Mouse (Mus musculus) T-helper 2 cell (primary cell): ENCODE measurements around the gene Sestd1.

Source experiments
- in situ Hi-C: fragments of 300-600 bp; cut with MboI, MseI; formaldehyde crosslinking; loops from one replicate; pipeline ENCODE4 v1.15.1; 2025; ENCODE audit warnings: high pct_unique_total_duplicates

Sestd1 gene

GRCm38 (mm10) chr2:77220960-77221359, 59.4 kb downstream of the Sestd1 start:
- in situ Hi-C loops = no loop called here

- in situ Hi-C loops = no loop called here
These were observed 67.5 kb downstream of the Sestd1 start for GRCm38 (mm10) chr2:77212885-77213284.

GRCm38 (mm10) chr2:77206951-77207350, 73.4 kb downstream of the Sestd1 start:
- in situ Hi-C loops = no loop called here

- in situ Hi-C loops = no loop called here
These were observed 76.5 kb downstream of the Sestd1 start for GRCm38 (mm10) chr2:77203916-77204315.

- in situ Hi-C loops = no loop called here
These were observed 78.5 kb downstream of the Sestd1 start for GRCm38 (mm10) chr2:77201900-77202299.

- in situ Hi-C loops = no loop called here
These were observed 79.3 kb downstream of the Sestd1 start for GRCm38 (mm10) chr2:77200958-77201614.

GRCm38 (mm10) chr2:77200379-77200778, 80.0 kb downstream of the Sestd1 start:
- in situ Hi-C loops = no loop called here

- in situ Hi-C loops = no loop called here
These were observed 82.1 kb downstream of the Sestd1 start for GRCm38 (mm10) chr2:77198246-77198645.

- in situ Hi-C loops = no loop called here
These were observed 83.6 kb downstream of the Sestd1 start for GRCm38 (mm10) chr2:77196819-77197218.

GRCm38 (mm10) chr2:77195056-77195455, 85.3 kb downstream of the Sestd1 start:
- in situ Hi-C loops = no loop called here

- in situ Hi-C loops = loop anchor here (5.0 kb wide), 1 partner anchor 470 kb away; no protein-coding TSS in a partner anchor
These were observed 88.6 kb downstream of the Sestd1 start for GRCm38 (mm10) chr2:77191811-77192210.

- in situ Hi-C loops = loop anchor here (5.0 kb wide), 1 partner anchor 469 kb away; no protein-coding TSS in a partner anchor
These were observed 89.5 kb downstream of the Sestd1 start for GRCm38 (mm10) chr2:77190891-77191290.

GRCm38 (mm10) chr2:77190301-77190700, 90.1 kb downstream of the Sestd1 start:
- in situ Hi-C loops = loop anchor here (5.0 kb wide), 1 partner anchor 468 kb away; no protein-coding TSS in a partner anchor

GRCm38 (mm10) chr2:77189671-77190070, 90.7 kb downstream of the Sestd1 start:
- in situ Hi-C loops = loop anchor here (5.0 kb wide), 1 partner anchor 467 kb away; no protein-coding TSS in a partner anchor

- in situ Hi-C loops = no loop called here
These were observed 92.9 kb downstream of the Sestd1 start for GRCm38 (mm10) chr2:77187501-77187900.

- in situ Hi-C loops = no loop called here
These were observed 93.5 kb downstream of the Sestd1 start for GRCm38 (mm10) chr2:77186912-77187311.

- in situ Hi-C loops = no loop called here
These were observed 96.3 kb downstream of the Sestd1 start for GRCm38 (mm10) chr2:77184049-77184571.

GRCm38 (mm10) chr2:77183646-77184045, 96.7 kb downstream of the Sestd1 start:
- in situ Hi-C loops = no loop called here

- in situ Hi-C loops = no loop called here
These were observed 97.4 kb downstream of the Sestd1 start for GRCm38 (mm10) chr2:77182996-77183380.

- in situ Hi-C loops = no loop called here
These were observed 98.0 kb downstream of the Sestd1 start for GRCm38 (mm10) chr2:77182271-77182995.

GRCm38 (mm10) chr2:77177472-77177871, 102.9 kb downstream of the Sestd1 start:
- in situ Hi-C loops = loop anchor here (10.0 kb wide), 1 partner anchor 747 kb away; no protein-coding TSS in a partner anchor

- in situ Hi-C loops = loop anchor here (10.0 kb wide), 1 partner anchor 748 kb away; no protein-coding TSS in a partner anchor
These were observed 104.0 kb downstream of the Sestd1 start for GRCm38 (mm10) chr2:77176413-77176812.
